Mouse (Mus musculus): ENCODE results near the gene Khdc1a.

GRCm38 (mm10) chr1:21304174-21304573, 45.3 kb upstream of the Khdc1a start:
- TF ChIP-seq CTCF (IDR thresholded peaks at IDR 0.05; ENCODE audit: borderline replicate concordance, insufficient read depth, low read length) (no peak), POLR2A (IDR thresholded peaks at IDR 0.05; ENCODE audit: low read depth, low read length) (no peak)
